Mouse (Mus musculus): ENCODE measurements around the gene Trim50.

Trim50 gene

GRCm38 (mm10) chr5:135352995-135353394, at the start of gene Trim50:
TSS of gene Trim50 (plus strand) at chr5:135353295.
- no peak for DNase-seq (ENCODE audit: low read depth, low spot score)

GRCm38 (mm10) chr5:135306321-135306965, 46.7 kb upstream of the Trim50 start:
- no peak for DNase-seq (ENCODE audit: low read depth, low spot score)

GRCm38 (mm10) chr5:135316177-135316576, 36.9 kb upstream of the Trim50 start:
- no peak for DNase-seq (ENCODE audit: low read depth, low spot score)

- no peak for DNase-seq (ENCODE audit: low read depth, low spot score)
Observed at GRCm38 (mm10) chr5:135319856-135320255, 33.2 kb upstream of the Trim50 start.

- DNase-seq (ENCODE audit: low read depth, low spot score) = no peak
Observed at GRCm38 (mm10) chr5:135322197-135322596, 30.9 kb upstream of the Trim50 start.

- no peak for DNase-seq (ENCODE audit: low read depth, low spot score)
Observed at GRCm38 (mm10) chr5:135326121-135326659, 26.9 kb upstream of the Trim50 start.

GRCm38 (mm10) chr5:135329471-135329870, 23.6 kb upstream of the Trim50 start:
- no peak for DNase-seq (ENCODE audit: low read depth, low spot score)

GRCm38 (mm10) chr5:135330201-135330600, 22.9 kb upstream of the Trim50 start:
- no peak for DNase-seq (ENCODE audit: low read depth, low spot score)

GRCm38 (mm10) chr5:135331161-135331560, 21.9 kb upstream of the Trim50 start:
- DNase-seq (ENCODE audit: low read depth, low spot score) = no peak

- no peak for DNase-seq (ENCODE audit: low read depth, low spot score)
Observed at GRCm38 (mm10) chr5:135337575-135337974, 15.5 kb upstream of the Trim50 start.

GRCm38 (mm10) chr5:135345989-135346388, 7.1 kb upstream of the Trim50 start:
- no peak for DNase-seq (ENCODE audit: low read depth, low spot score)

GRCm38 (mm10) chr5:135346430-135346829, 6.7 kb upstream of the Trim50 start:
- peak; percentile 22 for DNase-seq (ENCODE audit: low read depth, low spot score)

GRCm38 (mm10) chr5:135347511-135348011, 5.5 kb upstream of the Trim50 start:
- DNase-seq (ENCODE audit: low read depth, low spot score) = no peak

GRCm38 (mm10) chr5:135349862-135350261, 3.2 kb upstream of the Trim50 start, which contains the start of gene Fkbp6:
TSS of gene Fkbp6 (minus strand) at chr5:135350044.
- no peak for DNase-seq (ENCODE audit: low read depth, low spot score)

- DNase-seq (ENCODE audit: low read depth, low spot score) = no peak
Observed at GRCm38 (mm10) chr5:135351606-135352005, 1.5 kb upstream of the Trim50 start.

GRCm38 (mm10) chr5:135353564-135353963, 469 bp downstream of the Trim50 start:
- peak; percentile 44 for DNase-seq (ENCODE audit: low read depth, low spot score)

GRCm38 (mm10) chr5:135356090-135356489, 3.0 kb downstream of the Trim50 start:
- DNase-seq (ENCODE audit: low read depth, low spot score) = no peak

GRCm38 (mm10) chr5:135357556-135357955, 4.5 kb downstream of the Trim50 start:
- no peak for DNase-seq (ENCODE audit: low read depth, low spot score)

- no peak for DNase-seq (ENCODE audit: low read depth, low spot score)
Observed at GRCm38 (mm10) chr5:135359772-135360171, 6.7 kb downstream of the Trim50 start.

GRCm38 (mm10) chr5:135362572-135362971, 9.5 kb downstream of the Trim50 start:
- DNase-seq (ENCODE audit: low read depth, low spot score) = no peak

GRCm38 (mm10) chr5:135363540-135363939, 10.4 kb downstream of the Trim50 start:
- DNase-seq (ENCODE audit: low read depth, low spot score) = no peak

GRCm38 (mm10) chr5:135367841-135368240, 14.7 kb downstream of the Trim50 start:
- DNase-seq (ENCODE audit: low read depth, low spot score) = peak; percentile 34

- peak; percentile 13 for DNase-seq (ENCODE audit: low read depth, low spot score)
Observed at GRCm38 (mm10) chr5:135368312-135368711, 15.2 kb downstream of the Trim50 start.

All from A20 (cell line).